Mouse (Mus musculus) erythroblast, embryonic 14.5 days (primary cell): ENCODE measurements around the gene Ttc7.

Experiments used
- GATA1 ChIP-seq: IDR thresholded peaks from 2 replicates; pipeline ENCODE4 v1.6.1; 2012; ENCODE audit warnings: low read length, inconsistent platforms, mixed read lengths
- TAL1 ChIP-seq: IDR thresholded peaks from 3 replicates; pipeline ENCODE4 v1.6.1; 2012; ENCODE audit warnings: low read length, inconsistent platforms, mixed read lengths

GRCm38 (mm10) chr17:87356261-87356660 lies 73.6 kb downstream of the Ttc7 start:
- no peak for TF ChIP-seq GATA1
- no peak for TF ChIP-seq TAL1
